Mouse (Mus musculus) cerebellum, adult 11-12 months (tissue): ENCODE measurements around the gene Ermp1.

ENCODE experiments used
- DNase-seq: peaks from one replicate; pipeline ENCODE4 v3.0.0; 2022

Ermp1 gene

DNA sequence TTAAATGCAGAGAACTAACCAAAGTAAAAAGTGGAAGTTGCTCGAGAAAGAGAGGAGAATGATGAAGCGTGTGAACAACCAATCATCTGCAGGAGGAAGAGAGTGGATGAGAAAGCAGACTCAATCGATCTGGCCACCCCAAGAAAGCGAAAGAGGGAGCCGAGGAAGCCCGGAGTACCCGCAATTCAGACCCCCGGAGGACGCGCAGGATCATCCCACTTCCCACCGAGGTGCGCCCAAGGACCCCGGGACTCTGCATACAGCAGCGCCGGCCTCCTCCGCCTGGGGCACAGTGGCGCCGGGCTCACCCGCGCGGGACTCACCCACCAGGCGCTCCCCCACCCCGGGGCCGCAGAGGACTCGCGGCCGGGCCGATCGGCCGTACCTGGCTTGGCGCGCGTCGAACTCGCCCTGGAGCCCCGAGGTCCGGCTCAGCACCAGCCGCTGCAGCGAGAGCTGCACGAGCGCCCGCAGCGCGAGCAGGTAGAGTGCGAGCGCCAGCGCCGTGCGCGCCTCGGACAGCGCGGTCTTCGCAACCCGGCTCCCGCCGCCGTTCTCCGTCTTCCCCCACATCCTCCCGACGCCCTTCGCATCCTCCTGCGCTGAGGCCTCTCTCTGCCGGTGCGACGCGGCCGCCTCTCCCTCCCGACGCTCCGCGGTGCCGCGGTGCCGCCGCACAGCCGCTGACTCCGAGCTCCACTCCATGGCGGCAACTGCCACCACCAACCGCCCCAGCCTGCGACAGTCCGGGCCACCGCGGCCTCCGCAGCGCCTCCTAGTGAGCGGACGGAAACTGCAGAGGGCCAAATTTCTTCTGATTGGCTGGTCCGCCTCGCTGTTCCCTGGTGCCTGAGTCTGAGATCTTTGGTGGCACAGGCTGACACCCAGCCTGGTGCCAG is at the start of gene Ermp1:
Gene Ermp1 (minus strand): TSS at position 765 of the 899 bp plus-strand sequence.
- peak; percentile 96 for DNase-seq

DNA sequence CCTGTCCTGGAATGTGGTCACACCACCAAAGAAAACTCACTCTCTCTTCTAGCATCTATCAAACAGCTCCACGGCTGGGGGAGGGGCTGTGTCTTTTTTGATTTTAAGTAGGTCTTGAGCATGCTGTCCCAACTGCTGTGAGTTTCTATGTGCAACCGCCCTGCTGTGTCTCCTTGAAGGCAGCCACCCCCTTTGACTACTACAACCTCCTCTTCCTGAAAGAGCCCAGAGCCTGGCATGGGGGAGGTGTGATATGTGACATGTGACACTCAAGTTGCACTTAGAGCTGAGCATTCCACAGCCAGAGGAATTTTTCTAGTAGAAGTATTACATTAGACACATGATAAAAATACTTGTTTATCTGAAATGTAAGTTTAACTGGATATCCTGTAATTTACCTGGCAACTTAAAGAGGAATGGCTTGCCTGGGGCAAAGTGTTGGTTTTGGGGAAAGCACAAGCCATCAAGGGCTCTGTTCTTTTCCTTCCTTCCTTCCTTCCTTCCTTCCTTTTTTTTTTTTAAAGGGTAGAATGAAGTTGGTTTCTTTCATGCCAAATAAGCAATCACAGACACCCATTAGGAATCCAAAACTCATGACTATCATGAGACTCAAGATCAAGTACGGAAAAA is 49.1 kb upstream of the Ermp1 start, which contains the start of gene Mlana:
Gene Mlana (plus strand): TSS at position 580 of the 630 bp plus-strand sequence.
- DNase-seq, result no peak

- DNase-seq, result no peak
Observed at GRCm38 (mm10) chr19:29696840-29697239, 48.6 kb upstream of the Ermp1 start.

- DNase-seq, result no peak
Observed at GRCm38 (mm10) chr19:29696309-29696708, 48.1 kb upstream of the Ermp1 start.

- DNase-seq, result no peak
Observed at GRCm38 (mm10) chr19:29695071-29695470, 46.9 kb upstream of the Ermp1 start.

GRCm38 (mm10) chr19:29683844-29684540 is 35.8 kb upstream of the Ermp1 start:
- DNase-seq, result peak; percentile 68

GRCm38 (mm10) chr19:29680182-29681152 is 32.3 kb upstream of the Ermp1 start:
- DNase-seq, result no peak

- DNase-seq, result no peak
Observed at GRCm38 (mm10) chr19:29678181-29678778, 30.1 kb upstream of the Ermp1 start.

GRCm38 (mm10) chr19:29676479-29677193 is 28.4 kb upstream of the Ermp1 start:
- DNase-seq, result no peak

DNA sequence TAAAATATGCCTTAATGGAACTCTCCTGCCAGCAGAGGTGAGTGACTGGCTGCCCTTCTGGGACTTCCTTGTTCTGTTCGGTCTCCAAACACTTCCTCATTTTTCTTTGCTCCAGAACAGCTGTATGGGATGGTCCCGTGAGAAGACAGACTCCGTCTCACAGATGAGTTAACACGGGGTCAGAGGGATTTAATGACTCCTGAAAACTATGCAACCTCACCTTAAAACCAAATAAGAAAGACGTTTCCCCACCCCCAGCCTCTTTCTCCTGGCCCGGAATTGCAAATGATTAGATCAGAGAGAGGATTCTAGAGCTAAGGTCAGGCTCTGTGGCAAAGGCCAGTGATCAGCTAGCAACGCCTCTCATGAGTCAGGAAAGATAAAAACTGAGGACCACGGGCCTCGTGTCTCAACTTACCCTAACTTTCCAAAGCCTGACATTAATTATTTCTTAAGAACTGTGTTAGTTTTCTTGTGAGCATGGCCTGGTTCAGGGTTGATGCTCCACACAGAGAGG is 27.4 kb upstream of the Ermp1 start:
- DNase-seq, result no peak

DNA sequence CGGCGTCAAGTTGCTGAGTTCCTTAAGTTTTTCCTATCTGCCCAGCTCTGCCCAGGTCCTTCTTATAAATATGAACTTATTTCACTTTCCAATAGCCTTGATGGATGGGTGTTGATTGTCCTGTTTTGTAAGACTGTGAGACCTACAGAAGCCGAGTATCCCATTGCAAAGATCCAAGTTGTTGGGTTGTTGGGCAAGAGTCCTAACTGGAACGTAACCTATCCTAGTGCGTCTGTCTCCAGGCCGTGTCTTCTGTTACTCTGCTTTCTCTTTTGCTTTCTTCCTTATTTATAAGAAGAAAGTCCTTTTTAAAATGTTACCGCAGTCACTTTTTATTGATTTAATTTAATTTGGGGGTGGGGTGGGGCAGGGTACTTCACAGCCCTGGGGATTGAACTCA is 26.7 kb upstream of the Ermp1 start:
- DNase-seq, result no peak

GRCm38 (mm10) chr19:29672660-29673059 is 24.4 kb upstream of the Ermp1 start:
- no peak for DNase-seq

GRCm38 (mm10) chr19:29671160-29671559 is 22.9 kb upstream of the Ermp1 start:
- no peak for DNase-seq

- no peak for DNase-seq
Observed at GRCm38 (mm10) chr19:29670247-29670646, 22.0 kb upstream of the Ermp1 start.

GRCm38 (mm10) chr19:29668135-29668534 is 19.9 kb upstream of the Ermp1 start:
- DNase-seq, result no peak

DNA sequence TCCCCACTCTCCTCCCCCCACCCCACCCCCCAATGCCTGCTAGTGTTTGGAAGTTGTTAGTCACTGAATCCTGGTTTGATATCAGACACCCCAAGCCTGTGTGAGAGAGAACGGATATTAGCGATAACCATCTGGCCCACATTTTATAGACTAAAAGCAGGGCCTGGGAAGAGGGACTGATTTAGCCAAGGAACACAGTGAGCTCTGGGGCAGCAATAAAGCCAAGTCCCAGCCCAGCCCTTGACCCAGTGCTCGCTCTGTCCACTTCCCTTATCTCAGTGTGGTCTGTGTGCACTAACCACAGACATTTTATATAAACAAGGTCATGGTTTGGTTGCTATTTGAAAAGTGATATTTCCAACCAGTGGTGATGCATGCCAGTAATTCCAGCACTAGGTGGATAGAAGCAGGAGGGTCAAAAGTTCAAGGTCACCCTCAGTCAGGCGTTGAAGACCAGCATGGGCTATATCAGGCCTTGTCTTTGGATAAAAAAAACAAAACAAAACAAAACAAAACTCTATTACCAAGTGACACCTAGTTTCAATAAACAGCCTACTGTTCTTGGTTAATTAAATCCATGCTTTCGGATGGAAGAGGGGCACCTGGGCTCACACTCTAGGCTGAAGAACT is 18.9 kb upstream of the Ermp1 start:
- DNase-seq, result no peak

GRCm38 (mm10) chr19:29666164-29666563 is 17.9 kb upstream of the Ermp1 start:
- no peak for DNase-seq

DNA sequence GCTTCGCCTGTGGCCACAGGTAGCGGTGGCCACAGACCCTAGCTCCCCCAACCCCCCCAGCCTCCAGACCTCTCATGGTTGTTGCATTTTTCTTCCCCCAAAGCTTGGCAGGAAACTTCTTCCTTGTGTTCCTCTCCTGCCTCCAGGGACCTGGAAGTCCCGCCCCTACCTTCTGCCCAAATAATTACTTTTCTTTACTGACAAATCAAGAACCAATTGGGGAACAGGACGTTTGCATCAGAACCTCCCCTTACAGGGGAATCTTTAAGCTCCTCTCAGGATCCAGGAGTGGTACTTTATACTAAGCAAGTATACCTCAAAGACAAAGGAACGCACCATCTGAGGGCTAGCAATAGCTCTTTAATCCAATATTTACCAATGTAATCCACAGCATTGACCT is 16.7 kb upstream of the Ermp1 start:
- no peak for DNase-seq

- no peak for DNase-seq
Observed at GRCm38 (mm10) chr19:29663780-29664179, 15.6 kb upstream of the Ermp1 start.

DNA sequence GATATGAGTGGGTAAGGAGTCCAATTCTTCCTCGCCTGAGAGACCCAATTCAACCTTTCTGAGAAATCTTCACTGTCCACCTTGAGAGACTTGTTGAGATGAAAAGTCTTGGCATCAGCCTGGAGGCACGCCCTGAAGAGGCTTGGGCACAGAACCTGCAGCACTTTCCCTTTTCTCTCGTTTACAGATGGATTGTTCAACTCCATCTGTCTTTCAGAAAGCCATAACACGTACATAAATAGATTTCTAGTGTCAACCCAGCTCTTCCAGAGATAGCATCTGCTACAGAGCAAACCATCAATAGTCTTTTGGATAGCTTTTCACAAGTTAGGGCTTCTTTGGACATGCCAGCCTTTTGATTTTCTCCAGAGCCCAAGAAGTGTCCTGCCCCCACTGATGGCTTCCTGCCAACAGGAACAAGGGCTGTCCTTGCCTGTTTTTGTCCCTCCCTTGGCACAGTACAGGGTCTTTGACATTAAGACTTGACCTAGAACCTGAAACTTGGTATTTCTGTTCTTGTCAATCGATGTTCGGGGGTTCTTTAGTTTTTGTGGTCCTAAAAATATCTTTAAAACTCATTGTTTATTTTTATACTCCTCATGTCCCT is 13.9 kb upstream of the Ermp1 start:
- DNase-seq, result no peak
